Mouse (Mus musculus): ENCODE results near the gene Nop58. TPM values are rescaled to one million over a fixed set of nuclear protein-coding genes. Genes with fewer than 3 reads are reported as not detected.
A peak's percentile ranks its signal among the peaks of the same experiment; 100 is the strongest.
"Not testable (repeated sequence)": the region's sequence is repeated elsewhere in the genome, so short reads cannot be mapped to it uniquely, and the experiment has no call there.

The Nop58 gene
- total RNA-seq (2015): 36.6 and 56.2 TPM in 2 replicates
- total RNA-seq (2017): 280 and 284 TPM in 2 replicates

GRCm38 (mm10) chr1:59684819-59685755 lies at the start of gene Nop58:
Nop58 (plus strand) TSS chr1:59684971.
- ATAC-seq (ENCODE audit: poor library complexity, severe bottlenecking): peak; percentile 99

- no peak for ATAC-seq (ENCODE audit: poor library complexity, severe bottlenecking)
These were observed 48.4 kb upstream of the Nop58 start for GRCm38 (mm10) chr1:59636349-59636748.

- ATAC-seq (ENCODE audit: poor library complexity, severe bottlenecking): no peak
These were observed 46.4 kb upstream of the Nop58 start for GRCm38 (mm10) chr1:59638371-59638770.

GRCm38 (mm10) chr1:59642488-59642887 lies 42.3 kb upstream of the Nop58 start:
- no peak for ATAC-seq (ENCODE audit: poor library complexity, severe bottlenecking)

GRCm38 (mm10) chr1:59646502-59646901 lies 38.3 kb upstream of the Nop58 start:
- not testable (repeated sequence) for ATAC-seq (ENCODE audit: poor library complexity, severe bottlenecking)

GRCm38 (mm10) chr1:59651201-59651819 lies 33.5 kb upstream of the Nop58 start:
- no peak for ATAC-seq (ENCODE audit: poor library complexity, severe bottlenecking)

- ATAC-seq (ENCODE audit: poor library complexity, severe bottlenecking): 0 out of 2 replicates have a peak, but pooled peaks have one; percentile 43
These were observed 31.4 kb upstream of the Nop58 start for GRCm38 (mm10) chr1:59653243-59653911.

- ATAC-seq (ENCODE audit: poor library complexity, severe bottlenecking): no peak
These were observed 28.3 kb upstream of the Nop58 start for GRCm38 (mm10) chr1:59656244-59657171.

- ATAC-seq (ENCODE audit: poor library complexity, severe bottlenecking): no peak
These were observed 21.2 kb upstream of the Nop58 start for GRCm38 (mm10) chr1:59663456-59664135.

GRCm38 (mm10) chr1:59668871-59669270 lies 15.9 kb upstream of the Nop58 start:
- ATAC-seq (ENCODE audit: poor library complexity, severe bottlenecking): no peak

- ATAC-seq (ENCODE audit: poor library complexity, severe bottlenecking): peak; percentile 38
These were observed 14.7 kb upstream of the Nop58 start for GRCm38 (mm10) chr1:59669962-59670630.

- ATAC-seq (ENCODE audit: poor library complexity, severe bottlenecking): peak; percentile 95
These were observed 14.1 kb upstream of the Nop58 start, which contains the start of gene Sumo1 for GRCm38 (mm10) chr1:59670641-59671168. Sumo1 (minus strand) TSS chr1:59670834.

GRCm38 (mm10) chr1:59673661-59674060 lies 11.1 kb upstream of the Nop58 start:
- ATAC-seq (ENCODE audit: poor library complexity, severe bottlenecking): no peak

GRCm38 (mm10) chr1:59683926-59684818 lies 599 bp upstream of the Nop58 start:
- ATAC-seq (ENCODE audit: poor library complexity, severe bottlenecking): 0 out of 2 replicates have a peak, but pooled peaks have one; percentile 4

GRCm38 (mm10) chr1:59687493-59687892 lies 2.7 kb downstream of the Nop58 start:
- no peak for ATAC-seq (ENCODE audit: poor library complexity, severe bottlenecking)

- no peak for ATAC-seq (ENCODE audit: poor library complexity, severe bottlenecking)
These were observed 5.7 kb downstream of the Nop58 start for GRCm38 (mm10) chr1:59690467-59690866.

- ATAC-seq (ENCODE audit: poor library complexity, severe bottlenecking): no peak
These were observed 13.0 kb downstream of the Nop58 start for GRCm38 (mm10) chr1:59697751-59698150.

- no peak for ATAC-seq (ENCODE audit: poor library complexity, severe bottlenecking)
These were observed 13.4 kb downstream of the Nop58 start for GRCm38 (mm10) chr1:59698207-59698606.
